Mouse (Mus musculus) spleen, adult 2 months (tissue): Measurements from ENCODE around the gene Scgb1a1.

Source experiments
- CTCF ChIP-seq: fragments of 200-500 bp; IDR thresholded peaks from 2 replicates; pipeline ENCODE4 v1.5.1; 2011; ENCODE audit warnings: mild to moderate bottlenecking, inconsistent platforms; ENCODE audit not compliant: insufficient read depth, insufficient read length, insufficient replicate concordance; ENCODE audit errors: extremely low read depth
- POLR2A ChIP-seq: fragments of 200-500 bp; IDR thresholded peaks from 2 replicates; pipeline ENCODE4 v1.6.1; 2011; ENCODE audit warnings: low read depth, low read length, inconsistent platforms

DNA sequence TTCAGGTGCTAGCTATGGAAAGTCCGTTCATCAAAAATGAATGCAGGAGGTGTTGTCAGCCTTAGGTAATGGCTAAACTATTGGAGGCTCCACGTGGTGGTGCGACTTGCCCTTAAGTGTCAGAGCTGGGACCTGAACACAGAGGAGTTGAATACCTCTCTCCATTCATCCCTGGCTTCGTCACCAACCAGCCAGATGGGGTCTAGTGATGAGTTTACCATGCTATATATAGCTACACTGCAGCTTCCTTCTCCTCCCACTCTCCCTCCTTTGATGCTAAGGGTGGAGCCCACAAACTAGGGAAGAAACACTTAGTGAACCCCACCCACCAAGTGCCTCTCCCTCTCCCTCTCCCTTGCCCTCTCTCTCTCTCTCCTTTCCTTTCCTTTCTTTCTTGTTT is 43.5 kb downstream of the Scgb1a1 start:
- TF ChIP-seq POLR2A, result no peak
- no peak for TF ChIP-seq CTCF
